8 mouse cellular contexts compared by ENCODE assay signal in the genomic region with DNA sequence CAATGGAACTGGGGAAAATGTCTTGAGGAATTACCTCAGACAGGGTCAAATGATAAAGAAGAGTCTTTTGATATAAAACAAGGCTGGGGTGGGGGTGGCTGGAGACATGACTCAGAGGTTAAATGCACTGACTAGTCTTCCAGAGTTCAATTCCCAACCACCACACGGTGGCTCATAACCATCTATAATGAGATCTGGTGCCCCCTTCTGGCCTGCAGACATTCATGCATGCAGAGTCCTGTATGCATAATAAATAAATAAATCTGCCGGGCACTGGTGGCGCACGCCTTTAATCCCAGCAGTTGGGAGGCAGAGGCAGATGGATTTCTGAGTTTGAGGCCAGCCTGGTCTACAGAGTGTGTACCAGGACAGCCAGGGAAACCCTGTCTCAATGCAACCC. TPM values are rescaled to one million over a fixed set of nuclear protein-coding genes. Genes with fewer than 3 reads are reported as not detected.
DNase-seq lines count a peak whose midpoint lies in the region; ATAC-seq and TF ChIP-seq lines count a peak whose summit lies in the region.
"Had no signal": no experiment of that assay in that cellular context is flagged by ENCODE, and none has a peak within 500 bp of the region (broad histone marks: within the 10 kb centered on the region; RNA-seq: fewer than 3 reads in every experiment).

No protein-coding gene starts in this region.

- TF ChIP-seq EP300 in ES-Bruce4 (IDR thresholded peaks at IDR 0.05; ENCODE audit: insufficient read depth, low read depth, low read length): no peak

- peak; percentile 47 for TF ChIP-seq CTCF in kidney, adult 2 months (conservative IDR thresholded peaks at IDR 0.05; ENCODE audit: insufficient read depth, insufficient read length, low read depth, low read length)
- TF ChIP-seq CTCF in ES-Bruce4 (IDR thresholded peaks at IDR 0.05; ENCODE audit: low read depth, low read length): peak; percentile 26
- TF ChIP-seq CTCF in thymus, adult 2 months (IDR thresholded peaks at IDR 0.05; ENCODE audit: borderline replicate concordance, control insufficient read depth, extremely low read depth, insufficient read depth, low read length, poor library complexity): no peak

- DNase-seq in kidney, adult 2 months: peak; percentile 34
- peak; percentile 52 for DNase-seq in adrenal gland, postnatal 10 days
- peak; percentile 35 to 54 for DNase-seq in kidney, postnatal 36 days
- DNase-seq in thymus, adult 2 months: peak; percentile 31

- no peak overlapping the region for H3K9ac ChIP-seq in kidney, embryonic 14.5 days (ENCODE audit: low read depth, low read length)
- H3K9ac ChIP-seq in ES-Bruce4 (ENCODE audit: low read depth, poor library complexity, severe bottlenecking): no peak overlapping the region
- H3K9ac ChIP-seq: liver, embryonic 15.5 days had no signal

- H3K27me3 ChIP-seq in kidney, adult 2 months (replicated peaks; ENCODE audit: control insufficient read depth, insufficient read depth, low read length): no peaks in the 10 kb centered on the region
- H3K27me3 ChIP-seq in kidney, embryonic 14.5 days (ENCODE audit: control insufficient read depth, insufficient read depth, low read length): no peaks in the 10 kb centered on the region
- H3K27me3 ChIP-seq in ES-Bruce4 (ENCODE audit: control insufficient read depth, insufficient read depth, low read length, poor library complexity, severe bottlenecking): no peaks in the 10 kb centered on the region
- no peaks in the 10 kb centered on the region for H3K27me3 ChIP-seq in thymus, adult 2 months (ENCODE audit: control insufficient read depth, insufficient read depth, low read length)
- H3K27me3 ChIP-seq: liver, embryonic 15.5 days had no signal

- no peak overlapping the region for H3K4me2 ChIP-seq in kidney, embryonic 14.5 days (replicated peaks; ENCODE audit: low read depth, low read length)
- H3K4me2 ChIP-seq: liver, embryonic 15.5 days had no signal

- TF ChIP-seq POLR2A in kidney, adult 2 months (IDR thresholded peaks at IDR 0.05; ENCODE audit: low read depth, low read length): no peak
- TF ChIP-seq POLR2A in ES-Bruce4 (IDR thresholded peaks at IDR 0.05; ENCODE audit: insufficient read depth, low read length): no peak
- no peak for TF ChIP-seq POLR2A in thymus, adult 2 months (IDR thresholded peaks at IDR 0.05; ENCODE audit: control insufficient read depth, extremely low read depth, insufficient read depth, low read length, poor library complexity)

- no peaks in the 10 kb centered on the region for H3K9me3 ChIP-seq in kidney, embryonic 14.5 days (ENCODE audit: control insufficient read depth, low read length)
- H3K9me3 ChIP-seq in ES-Bruce4 (replicated peaks; ENCODE audit: control insufficient read depth, insufficient read depth, low read length, poor library complexity, severe bottlenecking): no peaks in the 10 kb centered on the region
- H3K9me3 ChIP-seq: liver, embryonic 15.5 days had no signal

- no peaks in the 10 kb centered on the region for H3K36me3 ChIP-seq in kidney, adult 2 months (ENCODE audit: control insufficient read depth, insufficient read depth, low read length)
- H3K36me3 ChIP-seq in kidney, embryonic 14.5 days (ENCODE audit: control insufficient read depth, insufficient read depth, low read length): no peaks in the 10 kb centered on the region; the same call in 1 of the 2 replicates
- no peaks in the 10 kb centered on the region for H3K36me3 ChIP-seq in ES-Bruce4 (ENCODE audit: control insufficient read depth, insufficient read depth, low read length, poor library complexity, severe bottlenecking)
- H3K36me3 ChIP-seq in thymus, adult 2 months (ENCODE audit: control insufficient read depth, insufficient read depth, low read length): no peaks in the 10 kb centered on the region
- H3K36me3 ChIP-seq: liver, embryonic 15.5 days had no signal

- H3K4me3 ChIP-seq in kidney, adult 2 months (ENCODE audit: insufficient read depth, low read depth, low read length): no peak overlapping the region
- H3K4me3 ChIP-seq in kidney, embryonic 14.5 days (ENCODE audit: low read length): no peak overlapping the region
- no peak overlapping the region for H3K4me3 ChIP-seq in ES-Bruce4 (ENCODE audit: low read depth, low read length)
- H3K4me3 ChIP-seq in thymus, adult 2 months (ENCODE audit: control insufficient read depth, insufficient read depth, low read length): no peak overlapping the region
- H3K4me3 ChIP-seq: liver, embryonic 15.5 days had no signal

- H3K27ac ChIP-seq in kidney, adult 2 months (ENCODE audit: insufficient read depth, low read depth, low read length): no peak overlapping the region
- H3K27ac ChIP-seq in kidney, embryonic 14.5 days (ENCODE audit: low read depth, low read length): no peak overlapping the region
- no peak overlapping the region for H3K27ac ChIP-seq in ES-Bruce4 (ENCODE audit: insufficient read depth, low read length)
- no peak overlapping the region for H3K27ac ChIP-seq in thymus, adult 2 months (ENCODE audit: control insufficient read depth, insufficient read depth, low read length)
- H3K27ac ChIP-seq: liver, embryonic 15.5 days had no signal

- ATAC-seq in kidney, embryonic 14.5 days (ENCODE audit: low FRiP score, low TSS enrichment): no peak
- no peak for ATAC-seq in megakaryocyte, adult 5-6 weeks (ENCODE audit: poor library complexity, severe bottlenecking)

- H3K4me1 ChIP-seq in kidney, adult 2 months (ENCODE audit: control insufficient read depth, insufficient read depth, low read length): peaks cover 3% of the 10 kb centered on the region; the same call in 1 of the 2 replicates
- H3K4me1 ChIP-seq in kidney, embryonic 14.5 days (ENCODE audit: control insufficient read depth, insufficient read depth, low read length): peaks cover 5% of the 10 kb centered on the region
- peaks cover 7% of the 10 kb centered on the region for H3K4me1 ChIP-seq in ES-Bruce4 (ENCODE audit: control insufficient read depth, insufficient read depth, low read length)
- H3K4me1 ChIP-seq in thymus, adult 2 months (replicated peaks; ENCODE audit: control insufficient read depth, insufficient read depth, low read length): no peaks in the 10 kb centered on the region

- 32% methylated on average over 4 of the region's 4 CpGs for WGBS in kidney, adult 2 months
- 57% methylated on average over 4 of the region's 4 CpGs for WGBS in kidney, embryonic 14.5 days
- WGBS in thymus, adult 2 months: 54% methylated on average over 4 of the region's 4 CpGs

RNA-seq across cellular contexts. Expression of a gene that starts 4.8 kb away (rescaled TPM):
- 5.7 and 8.0 TPM in 2 replicates for polyA plus RNA-seq in kidney, adult 2 months (2012; rRNA removed)
- polyA plus RNA-seq in kidney, embryonic 14.5 days (2014; fragmentation: Nextera tagmentation; extraction: Ambion mirVana): 15.4 and 20.0 TPM in 2 replicates
- 15.5 and 19.8 TPM in 2 replicates for polyA plus RNA-seq in ES-Bruce4 (2011; ENCODE audit: insufficient read depth, insufficient read length, low read depth, missing spikeins)
- 1 to 10 TPM; 7.9 to 8.3 TPM for total RNA-seq in adrenal gland, postnatal 10 days (2021)
- 2.8 and 3.3 TPM in 2 replicates for polyA plus RNA-seq in thymus, adult 2 months (2012; rRNA removed)
- total RNA-seq in megakaryocyte, adult 5-6 weeks (2015): 2.8 and 6.6 TPM in 2 replicates
- 0.95 and 3.5 TPM in 2 replicates for total RNA-seq in megakaryocyte, adult 5-6 weeks (2017)

RNA-seq across cellular contexts. Expression of a gene that starts 4.9 kb away (rescaled TPM):
- polyA plus RNA-seq in kidney, adult 2 months (2012; rRNA removed): 132 and 157 TPM in 2 replicates
- polyA plus RNA-seq in kidney, embryonic 14.5 days (2014; fragmentation: Nextera tagmentation; extraction: Ambion mirVana): 603 and 679 TPM in 2 replicates
- polyA plus RNA-seq in ES-Bruce4 (2011; ENCODE audit: insufficient read depth, insufficient read length, low read depth, missing spikeins): 584 and 609 TPM in 2 replicates
- total RNA-seq in adrenal gland, postnatal 10 days (2021): 100 to 1,000 TPM; 249 to 260 TPM
- 166 and 205 TPM in 2 replicates for polyA plus RNA-seq in thymus, adult 2 months (2012; rRNA removed)
- total RNA-seq in megakaryocyte, adult 5-6 weeks (2015): 153 and 179 TPM in 2 replicates
- total RNA-seq in megakaryocyte, adult 5-6 weeks (2017): 90.2 and 91.2 TPM in 2 replicates

RNA-seq across cellular contexts. Expression of a gene that starts 5.0 kb away (rescaled TPM):
- 0.22 and 0.23 TPM in 2 replicates for polyA plus RNA-seq in kidney, adult 2 months (2012; rRNA removed)
- polyA plus RNA-seq in kidney, embryonic 14.5 days (2014; fragmentation: Nextera tagmentation; extraction: Ambion mirVana): 0.79 TPM in 1 of 2 replicates, not detected in the other
- 0.72 and 3.6 TPM in 2 replicates for polyA plus RNA-seq in ES-Bruce4 (2011; ENCODE audit: insufficient read depth, insufficient read length, low read depth, missing spikeins)
- total RNA-seq in adrenal gland, postnatal 10 days (2021): 1 to 10 TPM; 1.1 to 1.3 TPM
- polyA plus RNA-seq in thymus, adult 2 months (2012; rRNA removed): 0.11 TPM in 1 of 2 replicates, not detected in the other
- total RNA-seq in megakaryocyte, adult 5-6 weeks (2015): not detected in 2 replicates
- not detected in 2 replicates for total RNA-seq in megakaryocyte, adult 5-6 weeks (2017)

RNA-seq across cellular contexts. Expression of a gene that starts 32.9 kb away (rescaled TPM):
- polyA plus RNA-seq in kidney, adult 2 months (2012; rRNA removed): 426 and 429 TPM in 2 replicates
- 114 and 138 TPM in 2 replicates for polyA plus RNA-seq in kidney, embryonic 14.5 days (2014; fragmentation: Nextera tagmentation; extraction: Ambion mirVana)
- 89.0 and 93.3 TPM in 2 replicates for polyA plus RNA-seq in ES-Bruce4 (2011; ENCODE audit: insufficient read depth, insufficient read length, low read depth, missing spikeins)
- total RNA-seq in adrenal gland, postnatal 10 days (2021): 100 to 1,000 TPM; 144 to 149 TPM
- 201 and 237 TPM in 2 replicates for polyA plus RNA-seq in thymus, adult 2 months (2012; rRNA removed)
- total RNA-seq in megakaryocyte, adult 5-6 weeks (2015): 146 and 170 TPM in 2 replicates
- 40.6 and 45.1 TPM in 2 replicates for total RNA-seq in megakaryocyte, adult 5-6 weeks (2017)

RNA-seq across cellular contexts. Expression of a gene that starts 37.5 kb away (rescaled TPM):
- polyA plus RNA-seq in kidney, adult 2 months (2012; rRNA removed): 94.4 and 106 TPM in 2 replicates
- polyA plus RNA-seq in kidney, embryonic 14.5 days (2014; fragmentation: Nextera tagmentation; extraction: Ambion mirVana): 2.2 and 3.7 TPM in 2 replicates
- 0.82 TPM in 1 of 2 replicates, not detected in the other for polyA plus RNA-seq in ES-Bruce4 (2011; ENCODE audit: insufficient read depth, insufficient read length, low read depth, missing spikeins)
- total RNA-seq in adrenal gland, postnatal 10 days (2021): 1 to 10 TPM; 1.9 to 2.1 TPM
- polyA plus RNA-seq in thymus, adult 2 months (2012; rRNA removed): 2.5 and 2.7 TPM in 2 replicates
- total RNA-seq in megakaryocyte, adult 5-6 weeks (2015): not detected in 2 replicates
- total RNA-seq in megakaryocyte, adult 5-6 weeks (2017): not detected in 2 replicates
